Mouse (Mus musculus): ENCODE measurements around the gene Eapp. TPM values are rescaled to one million over a fixed set of nuclear protein-coding genes. Genes with fewer than 3 reads are reported as not detected.
A peak's percentile ranks its signal among the peaks of the same experiment; 100 is the strongest.
"Not testable (repeated sequence)": the region's sequence is repeated elsewhere in the genome, so short reads cannot be mapped to it uniquely, and the experiment has no call there.

The Eapp gene
- 10 to 100 TPM; 25.3 to 32.0 TPM for total RNA-seq (2021)
- long read RNA-seq, experiment 1, full-length matches to known transcripts: 30 of 38 reads
- long read RNA-seq, experiment 1, partial matches to known transcripts: 3 of 38 reads
- long read RNA-seq, experiment 1, other reads (novel, unspliced or antisense): 5 of 38 reads
- long read RNA-seq, experiment 2, full-length matches to known transcripts: 32 of 41 reads
- long read RNA-seq, experiment 2, partial matches to known transcripts: 2 of 41 reads
- long read RNA-seq, experiment 2, other reads (novel, unspliced or antisense): 7 of 41 reads

DNA sequence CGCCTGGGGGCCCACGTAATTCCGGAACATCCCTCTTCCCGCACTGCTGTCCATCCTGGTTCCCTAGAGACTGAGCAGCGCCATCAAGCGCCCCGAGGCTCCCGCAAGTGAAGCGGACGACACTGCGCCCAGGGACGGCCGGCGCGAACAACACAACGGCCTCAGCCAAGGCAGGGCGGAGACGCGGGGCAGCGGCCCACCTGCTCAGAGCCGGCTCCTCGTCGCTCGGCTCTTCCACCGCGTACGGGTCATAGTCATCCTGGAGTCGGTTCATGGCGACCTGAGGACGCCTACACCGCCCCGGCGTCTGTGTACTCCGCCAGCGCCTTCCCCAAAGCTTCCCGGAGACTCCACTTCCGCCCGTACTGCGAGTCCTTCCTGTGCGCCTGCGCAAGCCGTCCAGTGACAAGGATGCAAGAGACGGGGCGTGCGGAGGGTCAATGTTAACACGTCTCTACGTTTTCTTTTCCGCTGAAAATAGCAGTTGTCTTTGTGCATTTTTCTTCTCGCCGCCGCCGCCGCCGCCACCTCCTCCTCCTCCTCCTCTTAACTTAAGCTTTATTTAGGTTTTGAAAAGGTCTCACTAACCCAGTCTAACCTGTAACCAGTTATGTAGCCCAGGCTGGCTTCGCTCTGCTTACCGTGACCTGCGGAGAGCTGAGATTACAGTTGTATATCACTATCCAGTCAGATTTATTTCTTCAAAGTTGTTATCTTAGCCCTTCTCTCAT, at the start of gene Eapp:
Eapp (minus strand) TSS at position 387 of the 731 bp plus-strand sequence.
- DNase-seq (ENCODE audit: low spot score in 2 of 2): peak; percentile 87 to 95

DNA sequence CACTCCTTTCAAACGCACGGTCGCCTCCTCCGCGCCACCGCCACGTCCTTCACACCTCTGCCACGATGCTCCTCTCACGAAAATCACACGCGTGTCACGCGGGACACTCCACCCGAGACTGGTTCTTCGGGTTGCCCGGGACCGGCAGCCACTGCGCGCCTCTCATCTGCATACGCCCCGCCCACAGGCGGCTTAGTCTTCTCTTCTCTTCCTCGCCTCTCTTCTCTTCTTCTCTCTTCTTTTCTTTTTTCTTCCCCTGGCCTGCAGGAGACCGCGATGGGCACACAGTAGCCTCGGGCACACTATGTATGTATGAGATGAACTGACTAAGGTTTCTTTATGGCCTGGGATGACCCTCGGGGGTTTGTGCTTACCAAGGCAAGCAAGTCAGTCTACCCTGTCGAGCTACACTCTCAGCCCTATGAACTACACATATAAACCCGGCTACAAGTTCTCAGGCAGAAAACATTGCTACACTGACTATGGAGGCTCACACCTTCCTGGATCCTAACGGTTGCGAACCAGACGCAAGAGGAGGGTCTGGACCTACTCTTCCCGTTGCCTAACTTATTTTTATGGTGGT, 43.1 kb upstream of the Eapp start:
- not testable (repeated sequence) for DNase-seq (ENCODE audit: low spot score in 2 of 2)

DNA sequence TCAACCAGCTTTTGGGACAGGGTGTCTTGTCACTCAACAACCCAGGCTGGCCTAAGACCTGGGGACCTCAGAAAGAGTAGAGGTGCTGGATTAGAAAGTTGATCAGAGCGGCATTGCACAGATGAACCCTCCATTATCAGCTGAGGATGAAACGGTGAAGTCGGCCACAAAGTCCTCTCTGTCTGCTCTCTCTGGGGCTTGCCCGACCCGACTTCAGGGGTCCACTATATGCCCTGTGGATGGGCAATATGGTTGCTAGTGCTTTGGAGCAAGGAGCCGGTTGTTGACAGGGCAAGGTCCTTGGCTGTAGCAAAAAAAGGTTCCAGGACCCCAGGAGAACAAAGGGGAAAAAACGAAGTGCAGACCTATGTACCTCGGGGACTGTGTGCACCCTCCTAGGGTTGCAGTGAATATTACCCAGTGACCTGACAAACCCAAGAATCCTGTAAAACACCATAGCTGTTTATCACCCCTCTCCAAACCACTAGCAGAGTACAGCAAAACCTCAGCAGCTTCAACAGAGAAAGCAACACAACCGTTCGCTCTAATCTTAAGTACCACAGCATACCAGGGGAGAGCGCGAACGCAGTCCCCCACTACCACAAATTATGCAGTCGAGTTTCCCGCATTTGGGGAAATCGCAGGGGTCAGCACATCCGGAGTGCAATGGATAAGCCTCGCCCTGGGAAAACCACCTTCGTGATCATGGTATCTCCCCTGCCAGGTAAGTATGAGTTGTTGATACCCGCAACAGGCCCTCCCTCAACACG, 42.4 kb upstream of the Eapp start:
- DNase-seq (ENCODE audit: low spot score in 2 of 2): not testable (repeated sequence)

DNA sequence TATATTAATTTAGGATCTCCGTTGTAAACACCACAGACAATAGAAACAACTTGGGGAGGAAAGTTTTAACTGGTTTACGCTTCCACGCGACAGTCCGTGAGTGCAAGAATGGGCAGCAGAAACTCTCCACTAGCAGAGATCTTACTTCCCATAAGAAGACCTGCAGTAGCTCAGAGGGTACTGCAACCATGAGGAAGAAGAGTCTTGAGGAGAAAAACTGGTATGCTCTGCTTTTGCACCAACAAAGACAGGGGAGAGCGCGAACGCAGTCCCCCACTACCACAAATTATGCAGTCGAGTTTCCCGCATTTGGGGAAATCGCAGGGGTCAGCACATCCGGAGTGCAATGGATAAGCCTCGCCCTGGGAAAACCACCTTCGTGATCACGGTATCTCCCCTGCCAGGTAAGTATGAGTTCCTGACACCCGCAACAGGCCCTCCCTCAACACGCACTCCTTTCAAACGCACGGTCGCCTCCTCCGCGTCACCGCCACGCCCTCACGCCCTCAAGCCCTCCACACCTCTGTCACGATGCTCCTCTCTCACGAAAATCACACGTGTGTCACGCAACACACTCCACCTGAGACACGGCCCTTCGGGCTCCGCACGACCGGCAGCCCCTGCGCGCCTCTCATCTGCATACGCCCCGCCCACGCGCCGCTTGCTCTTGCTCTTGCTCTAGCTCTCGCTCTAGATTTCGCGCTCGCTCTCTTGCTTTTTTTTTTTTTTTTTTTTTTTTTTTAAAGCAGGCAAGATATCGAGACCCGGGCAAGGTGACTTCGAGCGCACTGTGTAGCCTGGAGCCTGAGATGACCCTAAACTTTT, 38.8 kb upstream of the Eapp start:
- DNase-seq (ENCODE audit: low spot score in 2 of 2): not testable (repeated sequence)

DNA sequence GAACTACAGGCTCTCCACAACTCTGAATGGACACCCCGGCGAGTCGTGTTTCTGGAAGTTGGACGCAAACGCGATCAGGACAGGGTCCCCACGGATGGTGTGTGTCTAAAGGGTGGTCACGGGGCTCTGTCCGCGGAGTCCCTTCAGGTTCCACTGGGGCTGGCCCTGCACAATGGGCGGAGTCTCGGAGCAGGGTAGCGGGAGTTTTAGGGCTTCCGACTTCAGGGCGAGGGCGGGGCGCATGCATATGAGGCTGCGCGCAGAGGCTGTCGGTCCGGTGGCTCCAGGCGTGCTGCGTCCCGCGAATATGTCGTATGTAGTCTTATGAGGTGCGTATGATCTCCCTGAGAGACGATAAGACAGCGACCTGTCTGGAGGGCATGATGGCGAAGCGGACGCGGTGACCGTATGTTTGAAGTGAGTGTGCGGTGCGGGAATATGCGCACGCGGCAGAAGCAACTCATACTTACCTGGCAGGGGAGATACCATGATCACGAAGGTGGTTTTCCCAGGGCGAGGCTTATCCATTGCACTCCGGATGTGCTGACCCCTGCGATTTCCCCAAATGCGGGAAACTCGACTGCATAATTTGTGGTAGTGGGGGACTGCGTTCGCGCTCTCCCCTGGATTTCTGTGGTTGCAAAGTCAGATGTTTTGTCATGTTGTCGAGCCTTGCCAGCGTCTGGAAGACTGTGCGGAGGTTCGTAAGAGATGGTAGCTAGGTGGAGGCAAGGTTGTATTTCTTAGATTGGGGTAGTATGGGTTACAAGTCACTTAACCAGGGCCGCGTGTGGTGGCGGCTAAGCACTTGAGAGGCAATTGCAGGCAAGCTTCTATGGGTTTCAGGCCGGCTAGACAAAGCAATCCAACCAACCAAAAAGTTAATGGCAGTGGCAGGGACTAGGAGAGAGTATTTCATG, 33.7 kb upstream of the Eapp start:
- not testable (repeated sequence) for DNase-seq (ENCODE audit: low spot score in 2 of 2)

DNA sequence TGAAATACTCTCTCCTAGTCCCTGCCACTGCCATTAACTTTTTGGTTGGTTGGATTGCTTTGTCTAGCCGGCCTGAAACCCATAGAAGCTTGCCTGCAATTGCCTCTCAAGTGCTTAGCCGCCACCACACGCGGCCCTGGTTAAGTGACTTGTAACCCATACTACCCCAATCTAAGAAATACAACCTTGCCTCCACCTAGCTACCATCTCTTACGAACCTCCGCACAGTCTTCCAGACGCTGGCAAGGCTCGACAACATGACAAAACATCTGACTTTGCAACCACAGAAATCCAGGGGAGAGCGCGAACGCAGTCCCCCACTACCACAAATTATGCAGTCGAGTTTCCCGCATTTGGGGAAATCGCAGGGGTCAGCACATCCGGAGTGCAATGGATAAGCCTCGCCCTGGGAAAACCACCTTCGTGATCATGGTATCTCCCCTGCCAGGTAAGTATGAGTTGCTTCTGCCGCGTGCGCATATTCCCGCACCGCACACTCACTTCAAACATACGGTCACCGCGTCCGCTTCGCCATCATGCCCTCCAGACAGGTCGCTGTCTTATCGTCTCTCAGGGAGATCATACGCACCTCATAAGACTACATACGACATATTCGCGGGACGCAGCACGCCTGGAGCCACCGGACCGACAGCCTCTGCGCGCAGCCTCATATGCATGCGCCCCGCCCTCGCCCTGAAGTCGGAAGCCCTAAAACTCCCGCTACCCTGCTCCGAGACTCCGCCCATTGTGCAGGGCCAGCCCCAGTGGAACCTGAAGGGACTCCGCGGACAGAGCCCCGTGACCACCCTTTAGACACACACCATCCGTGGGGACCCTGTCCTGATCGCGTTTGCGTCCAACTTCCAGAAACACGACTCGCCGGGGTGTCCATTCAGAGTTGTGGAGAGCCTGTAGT, 23.4 kb upstream of the Eapp start:
- not testable (repeated sequence) for DNase-seq (ENCODE audit: low spot score in 2 of 2)

DNA sequence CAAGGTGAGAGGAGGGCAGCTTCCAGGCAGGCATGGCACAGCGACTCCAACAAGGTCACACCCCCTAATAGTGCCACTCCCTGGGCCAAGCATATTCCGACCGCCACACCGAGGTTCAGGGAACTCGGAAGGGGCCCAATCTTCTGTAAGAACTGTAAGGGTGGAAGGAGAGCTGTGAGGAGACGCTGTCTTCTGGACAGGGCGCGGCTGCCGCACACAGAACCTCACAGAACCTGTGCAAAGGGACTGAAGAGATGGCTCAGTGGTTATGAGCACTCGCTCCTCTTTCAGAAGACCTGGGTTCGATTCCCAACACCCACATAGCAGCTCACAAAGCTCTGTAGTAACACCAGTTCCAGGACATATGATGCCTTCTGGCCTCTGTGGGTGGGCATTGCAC, 21.8 kb upstream of the Eapp start:
- not testable (repeated sequence) for DNase-seq (ENCODE audit: low spot score in 2 of 2)

DNA sequence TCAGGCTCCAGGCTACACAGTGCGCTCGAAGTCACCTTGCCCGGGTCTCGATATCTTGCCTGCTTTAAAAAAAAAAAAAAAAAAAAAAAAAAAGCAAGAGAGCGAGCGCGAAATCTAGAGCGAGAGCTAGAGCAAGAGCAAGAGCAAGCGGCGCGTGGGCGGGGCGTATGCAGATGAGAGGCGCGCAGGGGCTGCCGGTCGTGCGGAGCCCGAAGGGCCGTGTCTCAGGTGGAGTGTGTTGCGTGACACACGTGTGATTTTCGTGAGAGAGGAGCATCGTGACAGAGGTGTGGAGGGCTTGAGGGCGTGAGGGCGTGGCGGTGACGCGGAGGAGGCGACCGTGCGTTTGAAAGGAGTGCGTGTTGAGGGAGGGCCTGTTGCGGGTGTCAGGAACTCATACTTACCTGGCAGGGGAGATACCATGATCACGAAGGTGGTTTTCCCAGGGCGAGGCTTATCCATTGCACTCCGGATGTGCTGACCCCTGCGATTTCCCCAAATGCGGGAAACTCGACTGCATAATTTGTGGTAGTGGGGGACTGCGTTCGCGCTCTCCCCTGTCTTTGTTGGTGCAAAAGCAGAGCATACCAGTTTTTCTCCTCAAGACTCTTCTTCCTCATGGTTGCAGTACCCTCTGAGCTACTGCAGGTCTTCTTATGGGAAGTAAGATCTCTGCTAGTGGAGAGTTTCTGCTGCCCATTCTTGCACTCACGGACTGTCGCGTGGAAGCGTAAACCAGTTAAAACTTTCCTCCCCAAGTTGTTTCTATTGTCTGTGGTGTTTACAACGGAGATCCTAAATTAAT, 18.3 kb upstream of the Eapp start:
- DNase-seq (ENCODE audit: low spot score in 2 of 2): not testable (repeated sequence)

DNA sequence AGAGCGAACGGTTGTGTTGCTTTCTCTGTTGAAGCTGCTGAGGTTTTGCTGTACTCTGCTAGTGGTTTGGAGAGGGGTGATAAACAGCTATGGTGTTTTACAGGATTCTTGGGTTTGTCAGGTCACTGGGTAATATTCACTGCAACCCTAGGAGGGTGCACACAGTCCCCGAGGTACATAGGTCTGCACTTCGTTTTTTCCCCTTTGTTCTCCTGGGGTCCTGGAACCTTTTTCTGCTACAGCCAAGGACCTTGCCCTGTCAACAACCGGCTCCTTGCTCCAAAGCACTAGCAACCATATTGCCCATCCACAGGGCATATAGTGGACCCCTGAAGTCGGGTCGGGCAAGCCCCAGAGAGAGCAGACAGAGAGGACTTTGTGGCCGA, 14.8 kb upstream of the Eapp start:
- not testable (repeated sequence) for DNase-seq (ENCODE audit: low spot score in 2 of 2)

DNA sequence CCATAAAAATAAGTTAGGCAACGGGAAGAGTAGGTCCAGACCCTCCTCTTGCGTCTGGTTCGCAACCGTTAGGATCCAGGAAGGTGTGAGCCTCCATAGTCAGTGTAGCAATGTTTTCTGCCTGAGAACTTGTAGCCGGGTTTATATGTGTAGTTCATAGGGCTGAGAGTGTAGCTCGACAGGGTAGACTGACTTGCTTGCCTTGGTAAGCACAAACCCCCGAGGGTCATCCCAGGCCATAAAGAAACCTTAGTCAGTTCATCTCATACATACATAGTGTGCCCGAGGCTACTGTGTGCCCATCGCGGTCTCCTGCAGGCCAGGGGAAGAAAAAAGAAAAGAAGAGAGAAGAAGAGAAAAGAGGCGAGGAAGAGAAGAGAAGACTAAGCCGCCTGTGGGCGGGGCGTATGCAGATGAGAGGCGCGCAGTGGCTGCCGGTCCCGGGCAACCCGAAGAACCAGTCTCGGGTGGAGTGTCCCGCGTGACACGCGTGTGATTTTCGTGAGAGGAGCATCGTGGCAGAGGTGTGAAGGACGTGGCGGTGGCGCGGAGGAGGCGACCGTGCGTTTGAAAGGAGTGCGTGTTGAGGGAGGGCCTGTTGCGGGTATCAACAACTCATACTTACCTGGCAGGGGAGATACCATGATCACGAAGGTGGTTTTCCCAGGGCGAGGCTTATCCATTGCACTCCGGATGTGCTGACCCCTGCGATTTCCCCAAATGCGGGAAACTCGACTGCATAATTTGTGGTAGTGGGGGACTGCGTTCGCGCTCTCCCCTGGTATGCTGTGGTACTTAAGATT, 14.2 kb upstream of the Eapp start:
- not testable (repeated sequence) for DNase-seq (ENCODE audit: low spot score in 2 of 2)

DNA sequence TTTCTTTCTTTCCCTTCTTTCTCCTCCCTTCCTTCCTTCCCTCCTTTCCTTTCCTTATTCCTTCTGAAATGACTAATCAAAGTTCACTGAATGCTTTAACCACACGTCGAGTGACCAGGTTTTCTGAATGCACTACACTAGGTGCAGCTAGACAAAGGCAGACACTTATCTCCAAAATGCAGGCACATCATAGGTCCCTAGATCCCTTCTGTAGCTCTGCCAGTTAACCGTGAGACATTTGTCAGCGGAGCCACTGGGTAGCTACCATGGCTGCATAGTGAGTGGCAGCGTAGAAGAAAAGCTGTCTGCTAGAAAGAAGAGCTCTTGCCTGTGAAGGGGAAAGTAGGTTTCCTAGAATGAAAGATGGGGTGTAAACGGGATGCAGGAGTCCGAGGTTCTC, 3.7 kb upstream of the Eapp start:
- DNase-seq (ENCODE audit: low spot score in 2 of 2): no peak

DNA sequence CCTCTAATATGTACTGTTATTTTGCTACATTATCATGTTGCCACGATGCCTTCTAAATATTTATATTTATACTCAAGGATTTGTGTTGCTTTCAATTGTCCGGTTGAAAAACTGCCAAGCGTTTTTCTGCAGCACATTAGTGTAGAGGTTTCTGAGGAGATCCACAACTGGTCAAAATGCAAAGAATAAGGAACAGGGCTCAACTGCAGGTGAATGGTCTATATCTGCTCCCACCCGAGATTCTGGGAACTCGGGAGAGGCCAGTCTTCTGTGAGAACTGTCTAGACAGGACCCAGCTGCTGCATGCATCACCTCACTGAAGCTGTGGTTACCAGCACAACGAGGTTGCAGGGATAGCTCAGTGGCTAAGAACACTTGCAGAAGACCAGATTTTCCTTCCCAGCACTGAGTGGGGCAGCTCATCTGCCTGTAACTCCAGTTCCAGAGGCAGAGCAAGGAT, 2.1 kb upstream of the Eapp start:
- no peak for DNase-seq (ENCODE audit: low spot score in 2 of 2)

DNA sequence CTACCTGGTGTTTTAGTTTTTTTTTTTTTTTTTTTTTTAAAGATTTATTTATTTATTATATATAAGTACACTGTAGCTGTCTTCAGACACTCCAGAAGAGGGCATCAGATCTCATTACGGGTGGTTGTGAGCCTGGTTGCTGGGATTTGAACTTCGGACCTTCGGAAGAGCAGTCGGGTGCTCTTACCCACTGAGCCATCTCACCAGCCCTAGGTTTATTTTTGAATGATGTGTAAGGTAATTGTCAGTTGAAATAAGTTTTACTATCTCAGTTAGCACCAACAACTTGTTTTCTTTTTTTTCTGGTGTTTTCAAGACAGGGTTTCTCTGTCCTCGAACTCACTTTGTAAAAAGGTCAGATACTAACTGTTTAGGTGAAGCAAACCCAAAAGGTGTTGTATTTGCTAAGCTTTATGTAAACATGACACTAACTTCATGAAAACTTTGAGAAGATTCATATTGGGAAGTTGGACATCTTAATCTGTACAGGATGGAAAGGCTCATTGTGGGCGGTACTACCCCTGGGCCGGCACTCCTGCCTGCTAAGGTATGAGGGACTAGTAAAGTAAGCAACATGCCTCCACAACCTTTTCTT, 1.4 kb upstream of the Eapp start:
- DNase-seq (ENCODE audit: low spot score in 2 of 2): no peak

DNA sequence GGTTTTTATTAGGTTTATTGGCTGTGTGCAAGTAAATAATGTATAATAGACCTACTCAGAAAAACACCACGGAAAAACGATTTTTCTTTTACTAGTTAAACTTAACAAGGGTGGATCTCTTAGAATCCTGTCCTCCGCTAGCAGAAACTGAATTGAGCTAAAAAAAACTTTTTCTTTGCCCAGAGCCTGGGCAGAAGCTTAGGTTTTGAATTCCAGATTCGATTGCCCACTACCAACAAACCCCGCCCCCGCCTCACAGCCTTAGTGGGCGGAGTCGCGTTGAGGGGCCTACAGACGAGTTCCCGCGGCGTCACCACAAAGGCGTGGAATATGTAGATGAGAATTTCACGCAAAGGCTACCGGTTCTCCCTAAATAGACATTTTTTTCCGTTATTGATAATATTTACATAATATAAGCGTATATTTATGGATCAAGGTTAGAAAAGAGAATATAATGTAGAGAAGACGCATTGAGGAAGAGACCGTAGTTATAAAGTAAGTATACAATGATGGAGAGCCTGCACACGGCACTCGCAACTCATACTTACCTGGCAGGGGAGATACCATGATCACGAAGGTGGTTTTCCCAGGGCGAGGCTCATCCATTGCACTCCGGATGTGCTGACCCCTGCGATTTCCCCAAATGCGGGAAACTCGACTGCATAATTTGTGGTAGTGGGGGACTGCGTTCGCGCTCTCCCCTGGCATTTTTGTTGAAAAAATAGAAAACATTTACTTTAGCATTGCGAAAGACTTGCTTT, 725 bp upstream of the Eapp start:
- DNase-seq (ENCODE audit: low spot score in 2 of 2): peak; percentile 88 to 95

DNA sequence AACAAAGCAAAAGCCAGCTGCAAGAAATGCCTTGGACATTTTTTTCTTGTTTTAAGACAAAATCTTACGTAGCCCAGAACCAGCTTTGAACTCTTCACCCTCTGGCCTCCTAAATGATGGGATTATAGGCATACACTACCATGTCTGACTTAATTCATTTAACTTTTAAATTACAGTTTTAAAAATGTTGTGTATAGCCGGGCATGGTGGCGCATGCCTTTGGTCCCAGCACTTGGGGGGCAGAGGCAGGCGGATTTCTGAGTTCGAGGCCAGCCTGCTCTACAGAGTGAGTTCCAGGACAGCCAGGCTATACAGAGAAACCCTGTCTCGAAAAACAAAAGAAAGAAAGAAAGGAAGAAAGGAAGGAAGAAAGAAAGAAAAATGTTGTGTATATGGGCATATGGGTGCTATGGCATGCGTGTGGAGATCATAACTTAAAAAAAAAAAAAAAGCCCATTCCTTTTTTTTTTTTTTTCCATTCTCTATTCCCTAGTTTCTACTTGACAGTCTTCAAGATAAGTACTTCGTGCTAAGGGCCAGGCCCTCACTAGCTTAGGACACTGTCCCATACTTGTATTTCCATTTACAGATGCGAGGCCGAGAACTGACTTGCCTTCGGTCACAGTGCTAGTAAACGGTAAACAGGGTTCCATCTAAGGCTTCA, 718 bp downstream of the Eapp start:
- no peak for DNase-seq (ENCODE audit: low spot score in 2 of 2)
